Mouse (Mus musculus) R1 (cell line): ENCODE results near the gene Hs6st3.
"Not testable (repeated sequence)": the region's sequence is repeated elsewhere in the genome, so short reads cannot be mapped to it uniquely, and the experiment has no call there.

Experiments
- DNase-seq: peaks from one replicate; pipeline ENCODE4 v3.0.0-alpha.2; 2018; ENCODE audit warnings: low read depth, low spot score

Hs6st3 gene

DNA sequence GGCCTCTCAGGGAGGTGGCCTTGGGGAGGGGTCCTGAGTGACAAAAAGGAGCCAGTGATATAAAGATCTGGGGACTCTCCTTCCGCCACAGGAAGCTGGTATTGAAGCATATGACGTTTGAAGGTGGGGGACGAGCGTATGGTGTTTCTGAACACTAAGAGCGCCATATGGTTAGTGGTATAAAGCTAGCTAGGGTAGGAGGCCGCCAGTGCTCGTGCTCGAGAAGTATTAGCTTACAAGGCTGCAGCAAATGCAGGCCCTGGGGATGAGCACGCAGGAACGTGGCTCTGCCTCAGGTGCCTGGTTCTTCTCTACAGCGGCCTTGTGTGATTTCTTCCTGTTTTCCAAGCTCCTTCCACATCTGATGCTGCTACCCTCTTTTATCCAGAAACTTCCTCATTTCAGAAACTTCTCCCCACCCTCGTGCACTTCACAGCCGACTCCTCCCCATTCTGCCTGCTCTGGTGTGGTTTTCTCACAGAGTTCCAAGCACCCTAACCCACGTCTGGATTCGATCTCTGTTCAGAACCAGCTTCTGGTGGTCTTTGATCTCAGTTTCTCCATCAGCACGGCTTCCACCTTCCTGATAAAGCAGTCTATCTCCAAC is 110.0 kb downstream of the Hs6st3 start:
- DNase-seq: no peak

DNA sequence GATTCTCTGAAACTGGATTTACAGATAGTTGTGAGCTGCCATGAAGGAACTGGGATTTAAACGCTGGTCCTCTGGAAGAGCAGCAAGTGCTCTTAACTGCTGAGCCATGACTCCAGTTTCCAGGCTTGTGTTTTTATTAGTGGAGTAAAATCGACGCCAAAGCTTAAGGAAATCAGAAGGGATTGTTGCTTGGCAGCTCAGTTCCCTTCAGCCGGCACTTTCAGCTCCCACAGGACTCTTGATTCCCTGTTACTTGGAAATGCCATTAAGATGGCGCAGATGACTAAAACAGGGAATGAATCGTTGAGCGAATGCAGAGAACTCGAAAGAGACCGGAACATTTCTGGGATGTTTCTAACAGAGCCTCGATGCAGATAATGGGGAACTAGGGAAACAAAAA is 112.2 kb downstream of the Hs6st3 start:
- DNase-seq: no peak

DNA sequence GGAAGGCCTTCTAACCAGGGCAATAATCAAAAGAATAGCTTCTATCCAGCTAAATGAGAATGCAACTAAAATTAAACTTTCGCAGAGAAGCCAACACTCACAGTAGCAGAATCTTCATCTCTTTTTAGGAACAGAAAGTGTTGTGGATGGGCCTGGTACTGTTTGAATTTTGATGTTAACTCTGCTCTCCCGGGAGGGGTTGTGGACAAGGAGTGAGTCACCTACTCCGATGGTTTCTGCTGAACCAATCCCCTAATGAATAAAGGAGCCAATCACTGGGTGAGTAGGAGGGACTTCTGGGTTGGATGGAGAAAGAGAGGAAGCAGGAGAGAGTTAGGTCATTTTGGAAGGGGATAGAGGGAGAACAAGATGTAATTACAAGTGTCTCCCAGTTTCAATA is 117.3 kb downstream of the Hs6st3 start:
- no peak for DNase-seq

DNA sequence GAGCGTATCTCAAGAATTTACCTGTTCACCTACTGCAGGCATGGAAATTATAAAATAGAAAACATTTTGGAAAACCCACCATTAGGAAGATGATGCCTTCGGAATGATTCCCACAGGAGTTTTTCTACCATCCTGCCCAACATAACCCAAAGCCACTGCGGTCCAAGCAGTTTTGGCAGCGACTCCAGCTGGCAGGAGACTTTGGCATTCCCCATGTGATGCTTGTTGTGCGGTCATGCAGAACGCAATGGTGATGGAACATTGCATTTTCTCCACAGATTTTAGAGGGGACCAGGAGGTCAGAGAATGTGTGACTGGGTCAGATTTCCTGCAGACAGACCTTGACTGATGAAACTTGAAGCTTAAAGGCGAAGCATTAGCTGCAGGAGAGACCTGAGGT is 118.9 kb downstream of the Hs6st3 start:
- no peak for DNase-seq

DNA sequence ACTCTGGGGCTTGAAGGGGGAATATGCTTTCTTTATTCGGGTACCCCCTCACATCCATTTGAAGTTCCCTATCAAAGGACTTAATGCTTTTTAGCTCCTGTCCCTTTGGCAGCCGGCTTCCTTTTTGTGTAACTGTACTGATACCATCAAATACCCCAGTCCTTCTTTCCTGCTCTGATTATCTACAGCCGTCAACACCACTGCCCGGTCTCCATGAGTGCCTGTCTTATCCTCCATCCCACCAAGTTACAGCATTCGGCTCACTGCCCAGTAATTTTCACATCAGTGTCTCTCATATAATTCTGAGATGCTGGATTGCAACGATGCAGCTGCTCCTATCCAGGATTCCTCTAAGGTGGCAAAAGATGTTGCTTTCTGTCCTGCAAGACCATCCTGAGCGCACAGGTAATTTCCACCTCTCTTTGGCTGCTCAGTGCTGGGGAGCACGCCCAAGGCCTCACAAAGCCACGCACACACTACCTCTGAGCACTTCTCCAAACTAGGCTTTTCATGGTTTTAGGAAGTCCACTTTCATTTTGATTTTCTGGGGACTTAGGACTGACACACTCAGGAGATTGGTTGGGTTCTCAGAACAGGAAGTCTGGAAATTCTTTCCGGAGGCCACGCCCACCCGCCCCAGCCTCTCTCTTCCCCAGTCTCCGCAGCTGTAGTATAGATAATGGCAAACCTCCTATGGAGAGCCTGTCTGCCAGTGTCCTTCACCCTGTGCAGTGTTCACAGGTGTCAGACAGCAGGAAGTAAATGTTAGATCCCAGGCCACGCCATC is 122.2 kb downstream of the Hs6st3 start:
- peak; percentile 86 for DNase-seq

DNA sequence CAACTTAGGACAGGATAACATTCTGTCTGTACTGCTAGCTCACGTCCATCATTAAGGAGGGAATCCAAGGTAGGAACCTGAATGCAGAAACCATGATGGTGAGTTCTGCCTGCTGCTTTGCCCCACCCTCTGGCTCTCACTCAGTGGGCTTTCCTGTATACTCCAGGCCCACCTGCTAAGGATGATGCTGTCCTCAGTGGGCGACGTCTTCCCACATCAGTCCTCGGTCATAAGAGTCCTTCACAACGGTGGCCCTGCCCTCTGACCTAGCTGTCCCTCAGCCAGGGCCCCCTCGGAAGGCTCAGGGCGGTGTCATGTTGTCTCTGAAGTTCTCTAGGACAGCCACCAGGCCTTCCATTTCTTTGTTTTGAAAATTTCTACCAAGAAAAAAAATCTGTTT is 128.2 kb downstream of the Hs6st3 start:
- DNase-seq: no peak

DNA sequence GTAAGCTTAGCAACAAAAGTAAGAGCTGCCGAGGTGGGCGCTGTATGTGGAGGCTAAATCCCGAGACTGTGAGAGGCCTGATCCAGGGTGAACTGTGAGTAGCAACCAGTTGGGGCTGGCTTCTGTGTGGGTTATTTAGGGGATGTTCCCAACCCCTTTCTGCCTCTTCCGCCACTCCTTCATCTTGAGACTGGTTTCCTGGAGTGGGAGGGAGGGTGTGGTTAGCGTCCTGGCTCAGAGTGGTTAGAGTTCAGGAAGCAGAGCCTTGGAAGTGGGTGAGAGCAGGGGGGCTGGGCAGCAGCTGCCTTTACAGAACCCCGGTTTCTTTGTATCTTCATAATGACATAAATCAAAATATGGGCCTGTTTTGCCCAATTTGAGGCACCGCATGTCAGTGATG is 134.9 kb downstream of the Hs6st3 start:
- peak; percentile 48 for DNase-seq

DNA sequence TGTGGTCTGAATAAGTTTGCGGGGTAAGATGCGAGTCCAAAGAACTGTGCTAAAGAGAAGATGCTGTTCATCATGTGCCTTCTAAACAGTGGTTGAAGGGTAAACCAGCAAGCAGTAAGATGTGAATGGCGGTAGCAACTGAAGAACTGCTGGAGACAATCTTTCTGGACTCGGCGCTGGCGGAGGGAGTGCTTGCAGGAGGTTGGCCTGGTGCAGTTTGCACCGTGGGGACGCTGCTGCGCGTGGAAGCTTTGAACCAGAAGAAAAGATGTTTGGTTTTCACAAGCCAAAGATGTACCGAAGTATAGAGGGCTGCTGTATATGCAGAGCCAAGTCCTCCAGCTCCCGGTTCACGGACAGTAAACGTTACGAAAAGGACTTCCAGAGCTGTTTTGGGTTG is 140.0 kb downstream of the Hs6st3 start:
- not testable (repeated sequence) for DNase-seq

DNA sequence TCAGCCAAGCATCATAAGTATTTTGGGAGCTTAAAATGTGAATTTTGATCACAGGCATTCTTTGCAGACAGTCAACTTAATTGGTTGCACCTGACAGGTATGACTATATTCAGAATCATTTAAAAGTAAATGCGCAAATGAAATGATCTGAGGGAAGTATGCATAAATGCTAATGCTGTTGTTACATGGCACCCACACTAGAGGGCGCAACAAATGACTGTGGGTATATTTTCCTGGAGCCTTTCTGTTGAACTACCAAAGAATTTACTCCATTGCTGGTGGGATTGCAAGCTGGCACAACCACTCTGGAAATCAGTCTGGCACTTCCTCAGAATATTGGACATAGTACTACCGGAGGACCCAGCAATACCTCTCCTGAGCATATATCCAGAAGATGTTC is 145.8 kb downstream of the Hs6st3 start:
- peak; percentile 22 for DNase-seq

DNA sequence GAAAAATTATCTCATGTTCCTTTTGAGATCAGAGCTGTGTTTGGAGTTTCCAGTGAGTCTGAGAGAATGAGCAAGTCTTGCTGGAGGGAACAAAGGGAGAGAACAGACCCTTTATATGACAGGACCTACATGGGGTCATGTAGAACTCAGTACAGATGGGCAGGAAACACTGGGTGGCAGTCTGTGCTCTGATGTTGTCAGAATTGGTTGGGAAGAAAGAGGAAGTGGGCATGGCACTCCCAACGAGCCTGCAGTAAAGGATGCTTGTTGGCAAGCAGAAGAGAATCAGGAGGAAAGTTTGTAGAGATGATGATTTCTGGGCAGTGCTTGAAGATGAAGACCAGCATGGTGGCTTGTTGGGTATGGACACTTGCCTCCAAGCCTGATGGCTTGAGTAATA is 151.5 kb downstream of the Hs6st3 start:
- no peak for DNase-seq

DNA sequence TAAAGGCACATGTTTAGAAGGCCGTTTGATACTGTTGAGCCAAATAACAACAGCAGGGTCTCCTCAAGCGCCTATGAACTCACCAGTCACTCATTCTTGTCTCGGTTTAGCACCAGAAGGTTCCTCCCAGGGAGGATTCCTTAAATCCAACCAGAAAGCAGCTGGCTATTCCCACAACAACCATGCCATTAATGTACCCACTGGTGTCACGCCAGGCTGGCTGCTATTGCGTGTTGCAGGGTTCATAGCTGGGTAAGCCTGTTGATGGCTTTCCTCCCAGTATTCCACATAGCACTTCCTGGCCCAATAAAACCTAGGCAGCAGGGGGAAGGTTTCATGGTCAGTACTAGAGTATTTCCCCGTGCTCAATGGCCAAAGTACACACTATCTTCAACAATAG is 155.9 kb downstream of the Hs6st3 start:
- DNase-seq: no peak

DNA sequence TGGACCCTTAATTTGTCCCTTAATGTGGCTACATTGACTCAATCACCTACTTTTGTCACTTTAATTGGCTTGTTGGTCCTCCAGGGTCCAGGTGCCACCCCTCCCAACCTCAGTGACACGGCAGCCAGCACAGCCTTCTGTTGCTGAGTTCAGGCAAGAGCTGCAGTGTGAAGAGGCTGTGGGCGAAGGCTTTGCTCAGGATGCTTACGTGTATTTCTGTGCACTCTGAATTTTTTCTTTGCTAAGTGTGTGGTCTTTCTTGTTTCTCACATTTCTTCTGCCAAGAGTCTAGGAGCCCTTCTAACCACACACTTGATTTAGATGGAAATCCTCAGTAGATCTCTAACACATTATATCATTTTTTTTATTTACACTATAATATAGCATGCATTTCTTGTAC is 168.3 kb downstream of the Hs6st3 start:
- DNase-seq: no peak

DNA sequence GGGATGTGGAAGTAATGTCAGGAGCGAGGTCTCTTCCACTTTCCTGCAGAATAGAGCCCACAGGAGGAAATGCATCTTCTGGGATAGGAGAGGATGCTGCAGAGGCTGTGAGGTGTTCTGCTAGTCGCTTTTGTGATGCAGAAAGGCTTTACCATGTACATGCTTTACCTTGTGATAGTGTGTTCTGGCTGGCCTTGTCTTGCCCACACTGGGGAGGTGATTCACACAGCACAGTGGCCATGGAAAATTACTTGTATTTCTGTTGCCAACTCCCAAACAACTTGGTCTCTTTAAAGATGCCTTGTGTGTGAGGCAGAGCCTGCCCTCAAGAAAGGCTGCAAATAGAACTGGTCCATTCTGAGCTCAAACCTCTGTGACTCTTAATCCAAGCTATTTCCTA is 180.2 kb downstream of the Hs6st3 start:
- no peak for DNase-seq

DNA sequence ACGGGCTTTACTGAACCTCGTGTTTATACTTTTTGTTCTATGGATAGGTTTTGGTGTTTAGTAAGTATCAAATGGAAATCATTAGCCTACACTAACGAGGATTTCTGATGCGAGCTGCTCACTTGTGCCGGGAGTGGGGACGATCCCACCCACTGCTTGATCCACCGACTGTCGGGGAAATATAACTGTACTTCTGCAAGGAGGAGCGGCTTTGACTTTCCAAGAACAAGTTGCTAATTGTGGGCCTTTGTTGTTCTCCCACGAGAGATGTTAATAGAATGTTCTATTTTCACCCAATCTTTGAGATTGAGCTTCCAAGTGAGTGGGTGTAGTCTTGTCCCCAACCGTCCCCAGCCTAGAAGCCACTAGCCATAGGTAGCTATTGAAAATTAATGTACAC is 209.1 kb downstream of the Hs6st3 start:
- DNase-seq: no peak

DNA sequence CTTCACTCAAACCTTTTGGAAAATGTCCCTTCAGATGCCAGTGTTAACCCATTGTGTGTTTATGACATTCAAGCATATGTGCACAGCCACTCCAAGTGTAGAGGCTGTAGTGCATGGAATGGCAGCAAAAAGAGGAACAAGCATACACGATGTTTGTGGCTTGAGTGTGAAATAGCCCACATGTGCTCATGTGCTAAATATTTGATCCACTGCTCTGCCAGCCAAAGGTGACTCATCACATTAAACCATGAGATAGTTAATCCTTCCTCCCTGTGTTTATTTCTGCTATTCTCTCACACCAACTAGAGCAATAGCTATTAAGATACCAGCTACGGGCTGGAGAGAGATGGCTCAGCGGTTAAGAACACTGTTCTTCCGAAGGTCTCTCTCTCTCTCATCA is 223.3 kb downstream of the Hs6st3 start:
- no peak for DNase-seq

DNA sequence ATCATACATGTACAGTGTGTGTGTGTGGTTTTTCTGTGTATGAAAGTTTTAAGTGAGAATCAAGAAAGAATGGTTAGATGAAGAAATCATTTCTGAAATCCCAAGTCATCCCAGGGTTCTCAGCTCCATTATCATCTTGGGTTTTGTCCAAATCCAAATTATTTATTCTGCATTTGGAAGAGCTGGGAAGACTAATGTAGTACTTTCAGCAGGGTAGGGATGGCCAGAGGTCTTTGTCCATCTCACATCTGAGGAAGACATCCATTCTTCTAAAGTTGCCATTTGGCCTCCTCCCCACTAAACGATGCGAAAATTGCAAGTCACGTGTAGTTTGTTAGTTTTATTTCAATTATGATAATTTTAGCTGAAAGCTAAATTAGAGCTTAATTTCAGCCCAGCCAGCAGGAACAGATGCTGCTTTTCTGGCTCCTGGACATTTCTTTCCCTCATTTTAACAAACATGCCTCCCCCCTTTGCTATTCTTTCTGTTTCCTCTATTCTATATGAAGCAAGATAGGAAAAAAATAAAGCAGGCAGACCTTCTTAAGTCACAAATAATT is 229.8 kb downstream of the Hs6st3 start:
- DNase-seq: no peak

DNA sequence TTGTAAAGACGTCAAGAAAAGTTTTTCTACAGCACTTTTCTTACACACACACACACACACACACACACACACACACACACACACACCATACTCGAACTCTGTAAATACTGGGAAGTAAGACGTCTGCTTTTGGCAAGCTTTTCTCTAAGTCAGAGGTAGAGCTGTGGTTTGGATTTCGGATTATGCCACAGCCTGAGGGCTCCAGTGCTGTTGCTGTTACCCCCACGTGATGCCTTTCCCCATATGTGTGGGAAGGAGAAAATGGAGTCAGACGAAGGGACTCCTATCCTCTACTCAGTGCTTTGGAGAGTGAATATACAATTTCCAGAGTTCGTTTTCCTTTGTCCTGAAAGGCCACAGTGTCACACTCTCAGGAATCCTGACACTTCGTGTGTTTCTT is 231.1 kb downstream of the Hs6st3 start:
- DNase-seq: no peak

DNA sequence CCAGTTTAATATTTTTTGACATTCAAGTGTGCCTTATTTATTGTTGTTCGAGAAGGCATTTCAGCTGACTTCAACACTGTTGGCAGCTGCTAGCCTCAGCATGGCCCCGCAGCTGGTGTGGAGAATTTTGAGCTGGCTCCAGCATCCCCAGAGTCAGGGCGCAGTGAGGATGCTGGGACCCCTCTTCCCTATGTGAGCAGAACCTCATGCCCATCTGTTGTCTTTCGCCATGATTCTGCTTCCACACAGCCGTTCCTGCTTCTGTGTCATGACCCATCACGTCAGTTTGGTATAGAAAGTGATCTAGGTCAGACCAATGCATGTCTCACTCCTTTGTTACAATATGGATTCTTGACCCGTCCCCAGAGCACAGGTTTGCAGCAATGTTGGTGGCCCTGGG is 231.9 kb downstream of the Hs6st3 start:
- DNase-seq: no peak

DNA sequence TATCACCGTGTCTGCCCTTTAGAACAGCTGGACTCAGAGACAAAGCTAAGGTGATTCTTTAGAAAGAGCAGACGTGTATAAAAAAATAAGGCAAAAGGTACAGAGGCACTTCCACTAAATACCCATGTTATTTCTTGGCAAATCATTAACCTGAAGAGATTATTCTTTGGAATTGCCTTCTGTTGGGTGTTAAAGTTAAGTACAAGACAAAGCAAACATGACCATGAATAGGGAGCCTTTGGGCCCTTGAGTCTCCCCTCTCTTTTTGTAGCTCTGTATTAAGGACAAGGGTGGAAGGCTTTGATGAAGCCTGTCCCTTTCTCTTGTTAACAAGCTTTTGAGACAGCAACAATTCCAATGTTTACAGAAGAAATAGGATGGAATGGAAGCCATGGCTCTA is 241.2 kb downstream of the Hs6st3 start:
- no peak for DNase-seq

DNA sequence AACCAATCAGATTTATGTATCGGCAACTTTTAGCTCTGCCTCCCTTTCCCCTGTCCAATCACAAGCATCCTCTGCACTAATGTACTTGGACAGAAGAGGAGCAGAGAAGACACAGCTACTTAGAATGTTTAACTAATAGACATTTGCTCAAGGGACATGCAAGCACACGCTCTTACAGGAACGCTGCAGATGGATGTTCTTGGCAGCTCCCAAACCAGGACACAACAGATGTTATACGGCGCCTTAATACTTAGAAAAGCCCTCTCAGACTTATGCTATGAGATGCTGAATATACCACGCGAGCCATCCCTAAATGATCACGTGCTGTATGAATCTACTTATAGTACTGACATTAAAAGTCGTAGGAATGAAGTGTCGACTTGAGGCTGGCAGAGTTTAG is 263.5 kb downstream of the Hs6st3 start:
- no peak for DNase-seq

DNA sequence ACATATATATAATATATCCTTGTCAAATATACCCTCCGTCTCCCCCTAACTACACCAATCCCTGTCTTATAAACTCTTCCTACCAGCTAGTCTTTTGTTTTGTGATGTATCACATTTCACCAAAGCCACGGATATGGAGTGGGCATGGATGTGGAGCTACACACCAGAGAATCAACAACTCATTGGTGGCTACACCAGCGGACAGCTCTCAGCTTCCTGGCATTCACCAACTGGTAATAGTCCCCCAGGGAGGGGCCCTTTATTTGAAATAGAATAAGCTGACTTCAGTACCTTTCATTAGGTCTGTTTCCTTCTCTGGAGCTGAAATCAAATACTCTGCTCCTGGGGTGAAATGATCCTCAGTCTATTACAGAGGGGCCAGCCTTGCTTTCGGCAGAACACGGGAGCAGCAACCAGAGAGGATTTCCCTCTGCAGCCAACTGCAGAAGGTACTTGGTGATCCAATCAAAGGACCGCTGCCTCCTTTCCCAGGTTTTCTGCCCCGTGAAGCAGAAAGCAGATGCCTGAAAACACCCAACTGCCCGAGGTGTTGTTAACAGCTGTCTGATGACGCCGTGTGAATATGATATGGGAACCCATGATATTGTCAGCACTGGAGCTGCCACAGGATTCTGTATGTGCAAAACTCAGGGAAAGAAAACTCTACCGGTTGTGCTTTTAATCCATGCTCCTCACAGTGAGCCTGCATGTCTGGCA is 271.4 kb downstream of the Hs6st3 start:
- no peak for DNase-seq

DNA sequence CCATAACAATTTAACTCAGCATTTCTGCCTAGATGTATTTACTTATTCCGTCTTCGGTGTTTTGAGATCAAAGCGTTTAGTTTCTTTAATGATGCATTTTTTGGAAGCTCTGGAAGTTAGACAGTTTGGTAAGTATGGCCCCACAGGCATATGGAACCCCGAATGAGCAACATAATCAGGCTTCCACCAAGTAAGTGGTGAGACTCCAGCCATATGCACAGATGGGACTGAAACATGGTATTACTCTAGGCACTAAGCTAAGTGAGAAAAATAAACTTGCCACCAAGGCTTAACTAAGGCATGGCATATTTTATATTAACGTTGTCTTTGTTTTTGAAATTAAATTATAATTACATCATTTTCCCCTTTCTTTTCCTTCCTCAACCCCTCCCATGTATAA is 284.8 kb downstream of the Hs6st3 start:
- DNase-seq: no peak

DNA sequence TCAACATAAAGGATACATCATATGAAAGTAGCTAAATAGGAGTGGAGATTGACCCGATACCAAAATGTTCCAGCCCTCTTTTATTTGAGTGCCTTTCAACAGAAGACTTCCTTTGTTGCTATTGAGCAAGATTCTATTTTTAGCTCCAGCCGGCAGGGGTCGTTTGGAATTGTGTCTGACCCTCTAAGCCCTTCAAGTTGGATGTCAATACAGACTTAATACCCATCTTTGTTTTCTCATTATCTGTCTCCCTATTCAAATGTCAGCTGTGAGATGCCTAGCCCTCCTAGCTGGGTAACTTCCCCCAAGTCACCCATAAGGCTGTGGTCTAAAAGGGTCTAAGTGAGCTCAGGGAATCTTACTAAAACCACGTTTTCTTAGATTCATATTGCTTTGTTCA is 312.3 kb downstream of the Hs6st3 start:
- peak; percentile 59 for DNase-seq
